Mouse (Mus musculus) midbrain, embryonic 10.5 days (tissue): ENCODE data around the gene Slbp. TPM values are rescaled to one million over a fixed set of nuclear protein-coding genes. Genes with fewer than 3 reads are reported as not detected.

ENCODE experiments used
- DNase-seq: peaks from one replicate; pipeline ENCODE4 v3.0.0-alpha.2; 2017; ENCODE audit warnings: low spot score
- H3K27ac ChIP-seq: fragments of 300-500 bp; sonication (generic); replicated peaks from 2 replicates; pipeline ENCODE4 v1.5.1; 2016; ENCODE audit warnings: mild to moderate bottlenecking
- H3K27me3 ChIP-seq: fragments of 300-500 bp; sonication (generic); 2 replicates; pipeline ENCODE4 v1.6.1; 2016; ENCODE audit warnings: low read depth, mild to moderate bottlenecking; ENCODE audit not compliant: poor library complexity, severe bottlenecking
- H3K36me3 ChIP-seq: fragments of 300-500 bp; sonication (generic); 2 replicates; pipeline ENCODE4 v1.6.1; 2016; ENCODE audit warnings: mild to moderate bottlenecking, moderate library complexity
- H3K4me1 ChIP-seq: fragments of 300-500 bp; sonication (generic); 2 replicates; pipeline ENCODE4 v1.6.1; 2016
- H3K4me3 ChIP-seq: fragments of 300-500 bp; sonication (generic); 2 replicates; pipeline ENCODE4 v1.5.1; 2016; ENCODE audit warnings: mild to moderate bottlenecking, moderate library complexity
- H3K9me3 ChIP-seq: fragments of 300-500 bp; sonication (generic); replicated peaks from 2 replicates; pipeline ENCODE4 v1.6.1; 2016; ENCODE audit warnings: mild to moderate bottlenecking
- WGBS: fragments of 180-500 bp; shearing (Covaris S2); methylation state at CpG from one replicate; pipeline ENCODE4 v1.1.7; 2016; 5-methylcytosine and 5-hydroxymethylcytosine counted together
- polyA plus RNA-seq: library from polyadenylated mRNA; unstranded; fragments of >200 nt; fragmentation: Nextera tagmentation; extraction: Ambion mirVana; gene quantifications from 2 replicates; pipeline ENCODE4 v1.2.1, GENCODE M21; 2016

Slbp gene
- polyA plus RNA-seq, 1 experiment from 2014 or later, result 347 TPM

- DNase-seq, result peak; percentile 69
- Histone ChIP-seq H3K9me3 (no peaks in the 10 kb centered on the region), H3K27me3 (peaks cover 100% of the 10 kb centered on the region), H3K27ac (peak overlapping the region; percentile 88), H3K36me3 (no peaks in the 10 kb centered on the region), H3K4me3 (peak overlapping the region; percentile 42), H3K4me1 (peaks cover 60% of the 10 kb centered on the region)
- WGBS, result 25% methylated on average over 20 of the region's 20 CpGs
These were observed 37.0 kb upstream of the Slbp start for GRCm38 (mm10) chr5:33689221-33689844.

DNA sequence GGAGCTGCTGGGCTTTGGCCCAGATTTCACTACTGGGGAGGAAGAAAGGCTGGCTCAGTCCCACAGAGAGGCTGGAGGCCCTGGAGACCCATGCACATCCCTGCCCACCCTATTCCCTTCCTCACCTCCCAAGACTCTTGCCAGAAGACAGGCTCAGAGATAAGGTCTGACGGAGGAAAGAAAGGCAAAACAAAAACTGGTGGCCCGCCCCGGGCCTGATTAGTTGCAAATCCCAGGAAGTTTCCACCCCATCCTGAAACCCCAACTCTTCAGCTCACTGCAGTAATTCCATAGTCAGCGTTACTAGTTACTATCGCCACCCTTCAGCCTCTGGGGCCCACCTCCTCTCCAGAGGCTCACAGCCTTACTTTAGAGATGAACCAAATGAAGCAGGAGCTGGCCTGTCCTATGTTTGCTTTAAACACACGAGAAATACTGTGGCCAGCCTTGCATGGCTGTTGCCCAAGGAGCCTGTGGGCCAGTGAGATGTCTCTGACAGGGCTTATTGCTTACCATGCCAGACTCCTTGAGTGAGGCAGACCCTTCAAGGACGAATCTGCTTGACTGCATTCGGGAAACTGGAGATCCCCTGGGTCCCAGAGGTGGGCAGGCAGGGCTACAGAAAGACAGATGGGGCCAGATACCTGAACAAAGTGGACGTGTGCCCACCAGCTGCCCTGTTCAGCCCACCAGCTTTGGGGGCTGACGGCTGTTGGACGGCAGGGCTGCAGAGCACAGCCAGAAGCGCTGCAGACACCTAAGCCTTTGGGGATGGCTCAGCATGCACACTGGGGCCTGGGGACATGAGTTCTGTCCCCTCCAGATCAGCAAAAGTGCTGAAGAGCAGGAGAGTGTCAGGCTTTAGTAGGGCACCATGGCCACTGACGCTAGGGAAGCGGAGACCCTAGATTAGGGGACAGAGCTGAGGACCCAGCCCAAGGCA, 36.2 kb upstream of the Slbp start:
- Histone ChIP-seq H3K27me3 (peaks cover 96% of the 10 kb centered on the region), H3K4me3 (peak overlapping the region; percentile 42; the same call in 1 of the 2 replicates), H3K9me3 (no peaks in the 10 kb centered on the region), H3K27ac (peak overlapping the region; percentile 88), H3K36me3 (no peaks in the 10 kb centered on the region), H3K4me1 (peaks cover 60% of the 10 kb centered on the region)
- no peak for DNase-seq
- WGBS, result 57% methylated on average over 14 of the region's 14 CpGs

DNA sequence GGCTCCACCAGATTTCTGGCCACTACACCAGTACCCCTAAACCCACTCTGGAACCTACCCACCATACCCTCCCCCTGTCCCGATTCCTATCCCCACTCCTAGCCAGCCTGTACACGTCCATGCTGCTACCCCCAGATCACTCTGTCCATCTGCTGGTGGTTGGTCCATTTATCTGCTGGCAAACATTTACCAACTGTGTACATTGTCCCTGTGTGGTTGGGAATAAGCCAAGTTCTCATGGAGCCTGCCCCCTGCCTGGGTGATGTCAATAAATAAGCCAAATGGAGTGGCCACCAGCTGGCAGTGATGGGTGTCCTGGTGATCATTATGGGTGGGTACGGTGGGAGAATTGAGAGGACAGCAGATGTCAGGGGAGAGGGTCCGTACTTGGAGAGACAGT, 34.8 kb upstream of the Slbp start:
- Histone ChIP-seq H3K36me3 (no peaks in the 10 kb centered on the region), H3K9me3 (no peaks in the 10 kb centered on the region), H3K27ac (no peak overlapping the region), H3K4me3 (no peak overlapping the region), H3K27me3 (peaks cover 91% of the 10 kb centered on the region), H3K4me1 (peaks cover 47% of the 10 kb centered on the region)
- 91% methylated on average over 4 of the region's 4 CpGs for WGBS
- no peak for DNase-seq

- peaks cover 40% of the 10 kb centered on the region for H3K4me1 ChIP-seq
- H3K27me3 ChIP-seq, result peaks cover 75% of the 10 kb centered on the region
- H3K9me3 ChIP-seq, result no peaks in the 10 kb centered on the region
- no peak for DNase-seq
- 94% methylated on average over 4 of the region's 4 CpGs for WGBS
- no peak overlapping the region for H3K4me3 ChIP-seq
- H3K36me3 ChIP-seq, result no peaks in the 10 kb centered on the region
- H3K27ac ChIP-seq, result no peak overlapping the region
These were observed 32.6 kb upstream of the Slbp start for GRCm38 (mm10) chr5:33684932-33685331.

DNA sequence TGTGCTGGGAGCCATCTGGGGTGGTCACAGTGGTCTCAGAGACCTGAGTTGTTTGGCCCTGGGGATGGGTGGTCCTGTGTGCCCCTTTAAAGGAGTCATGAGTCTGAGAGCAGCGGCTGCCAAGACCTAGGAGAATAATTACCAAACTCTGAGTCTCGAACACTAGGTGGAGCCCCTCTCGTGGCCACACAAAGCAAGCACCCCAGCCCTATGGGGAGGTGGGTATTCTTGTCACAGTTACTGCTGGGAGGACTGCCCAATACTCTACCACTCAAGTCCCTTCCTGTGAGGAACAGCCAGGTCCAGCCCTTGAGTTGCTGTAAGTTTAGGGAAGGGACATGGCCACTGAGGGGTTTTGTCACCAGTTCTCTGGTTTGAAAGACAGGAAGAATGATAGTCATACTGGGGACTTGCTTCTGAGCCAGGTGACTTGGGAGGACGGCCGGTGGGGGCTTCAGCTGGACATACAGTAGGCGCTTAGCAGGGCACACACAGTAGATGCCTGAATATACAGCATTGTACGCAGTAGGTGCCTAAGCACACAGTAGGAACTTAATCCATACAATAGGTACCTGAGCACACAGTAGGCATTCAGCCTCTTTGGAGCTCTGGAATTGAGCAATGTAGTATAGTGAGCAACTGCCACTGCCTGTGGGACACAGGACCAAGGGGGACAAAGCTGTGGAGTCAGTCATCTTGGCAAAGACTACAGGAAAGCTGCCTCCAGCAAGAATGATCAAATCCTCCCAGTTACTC, 31.7 kb upstream of the Slbp start:
- no peaks in the 10 kb centered on the region for H3K9me3 ChIP-seq
- peak; percentile 67 for DNase-seq
- WGBS, result 49% methylated on average over 7 of the region's 7 CpGs
- H3K27me3 ChIP-seq, result peaks cover 67% of the 10 kb centered on the region
- H3K36me3 ChIP-seq, result no peaks in the 10 kb centered on the region
- peaks cover 32% of the 10 kb centered on the region for H3K4me1 ChIP-seq
- H3K27ac ChIP-seq, result peak overlapping the region; percentile 42; the same call in 1 of the 2 replicates
- H3K4me3 ChIP-seq, result no peak overlapping the region

DNA sequence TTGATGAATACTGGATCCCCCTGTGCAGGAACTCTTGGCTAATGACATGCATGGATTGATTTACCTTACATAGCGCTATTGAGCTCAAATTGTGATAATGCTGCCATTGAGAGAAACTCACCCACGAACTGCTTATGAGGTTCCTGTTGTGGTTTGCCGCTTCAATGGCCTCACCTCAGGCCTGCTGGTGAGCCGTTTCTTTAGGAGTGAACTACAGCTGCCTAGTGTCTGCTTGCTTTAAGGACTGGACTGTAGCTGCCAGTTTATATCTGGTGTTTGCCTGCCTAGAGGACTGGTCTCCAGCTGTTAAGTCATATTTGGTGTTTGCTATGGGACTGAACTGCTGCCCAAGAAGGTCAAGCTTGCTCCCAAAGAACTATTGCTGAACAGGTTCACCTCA, 30.6 kb upstream of the Slbp start:
- Histone ChIP-seq H3K27ac (no peak overlapping the region), H3K4me3 (no peak overlapping the region), H3K27me3 (peaks cover 55% of the 10 kb centered on the region), H3K4me1 (peaks cover 20% of the 10 kb centered on the region), H3K36me3 (no peaks in the 10 kb centered on the region), H3K9me3 (no peaks in the 10 kb centered on the region)
- WGBS, result 81% methylated on average over 4 of the region's 4 CpGs
- no peak for DNase-seq

- Histone ChIP-seq H3K4me3 (no peak overlapping the region), H3K4me1 (peaks cover 19% of the 10 kb centered on the region; the same call in 1 of the 2 replicates), H3K27me3 (peaks cover 44% of the 10 kb centered on the region), H3K27ac (0 out of 2 replicates have a peak overlapping the region, but pooled peaks have one; percentile 58), H3K36me3 (no peaks in the 10 kb centered on the region), H3K9me3 (no peaks in the 10 kb centered on the region)
- WGBS, result 78% methylated on average over 15 of the region's 15 CpGs
- DNase-seq, result no peak
These were observed 29.4 kb upstream of the Slbp start for GRCm38 (mm10) chr5:33681611-33682388.

- DNase-seq, result no peak
These were observed 28.7 kb upstream of the Slbp start for GRCm38 (mm10) chr5:33681044-33681443.

DNA sequence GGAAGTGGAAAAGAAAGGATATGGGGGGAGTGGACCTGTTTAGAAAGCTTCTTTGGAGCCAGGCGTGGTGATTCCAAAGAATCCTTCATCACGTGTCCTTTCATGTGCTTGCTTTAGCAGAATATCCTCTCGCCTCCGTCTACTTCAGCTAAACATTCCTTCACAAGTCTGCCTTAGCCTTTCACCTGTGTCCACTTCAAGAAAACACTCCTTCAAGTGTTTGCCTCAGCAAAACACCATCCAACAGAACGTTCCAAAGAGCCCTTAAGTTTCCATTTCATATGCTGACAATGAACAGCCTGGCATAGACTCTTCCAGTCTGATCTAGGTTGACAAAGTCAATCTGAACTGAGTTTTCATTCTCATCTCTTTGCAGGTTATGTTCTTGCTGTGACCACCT, 25.9 kb upstream of the Slbp start:
- Histone ChIP-seq H3K9me3 (no peaks in the 10 kb centered on the region), H3K27ac (no peak overlapping the region), H3K36me3 (peaks cover 12% of the 10 kb centered on the region), H3K4me1 (peaks cover 16% of the 10 kb centered on the region), H3K4me3 (no peak overlapping the region), H3K27me3 (peaks cover 16% of the 10 kb centered on the region; the same call in 1 of the 2 replicates)
- no peak for DNase-seq
- WGBS, result 87% methylated on average over 5 of the region's 5 CpGs

More at GRCm38 (mm10) chr5:33681044-33681443, 28.7 kb upstream of the Slbp start:
- Histone ChIP-seq H3K4me3 (no peak overlapping the region), H3K4me1 (peaks cover 19% of the 10 kb centered on the region; the same call in 1 of the 2 replicates), H3K36me3 (no peaks in the 10 kb centered on the region), H3K27me3 (peaks cover 36% of the 10 kb centered on the region), H3K27ac (peak overlapping the region; percentile 49; the same call in 1 of the 2 replicates), H3K9me3 (no peaks in the 10 kb centered on the region)
- 60% methylated on average over 3 of the region's 3 CpGs for WGBS

DNA sequence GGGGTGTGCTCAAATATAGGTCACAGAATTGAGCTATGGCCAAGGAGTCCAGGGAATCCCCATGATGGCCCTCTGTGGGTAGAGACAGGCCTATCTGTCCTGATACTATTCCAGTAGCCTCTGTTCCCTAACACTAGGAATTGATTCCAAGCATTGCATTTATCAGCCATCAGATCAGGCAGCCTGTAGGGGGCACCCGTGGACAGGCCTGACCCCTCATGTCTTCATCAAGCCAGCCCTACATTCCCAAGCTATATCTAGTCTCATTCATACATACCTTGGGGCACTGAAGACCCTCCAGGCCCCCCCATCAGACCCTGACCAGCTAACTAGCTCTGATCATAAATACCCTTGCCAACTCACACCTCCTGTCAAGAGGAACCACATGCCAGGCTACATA, 23.6 kb upstream of the Slbp start:
- Histone ChIP-seq H3K27ac (no peak overlapping the region), H3K9me3 (no peaks in the 10 kb centered on the region), H3K4me1 (peaks cover 12% of the 10 kb centered on the region), H3K4me3 (no peak overlapping the region), H3K27me3 (no peaks in the 10 kb centered on the region), H3K36me3 (peaks cover 35% of the 10 kb centered on the region)
- peak; percentile 69 for DNase-seq
- 4% methylated on average over 1 of the region's 1 CpGs for WGBS

GRCm38 (mm10) chr5:33674439-33674838, 22.1 kb upstream of the Slbp start:
- no peaks in the 10 kb centered on the region for H3K27me3 ChIP-seq
- H3K9me3 ChIP-seq, result no peaks in the 10 kb centered on the region
- 75% methylated on average over 3 of the region's 3 CpGs for WGBS
- peak overlapping the region; percentile 60; the same call in 1 of the 2 replicates for H3K27ac ChIP-seq
- DNase-seq, result no peak
- no peak overlapping the region for H3K4me3 ChIP-seq
- peaks cover 50% of the 10 kb centered on the region for H3K36me3 ChIP-seq
- H3K4me1 ChIP-seq, result peaks cover 11% of the 10 kb centered on the region

- Histone ChIP-seq H3K9me3 (no peaks in the 10 kb centered on the region), H3K4me1 (peaks cover 11% of the 10 kb centered on the region), H3K36me3 (peaks cover 78% of the 10 kb centered on the region), H3K27me3 (no peaks in the 10 kb centered on the region), H3K4me3 (no peak overlapping the region), H3K27ac (no peak overlapping the region)
- DNase-seq, result no peak
- WGBS, result 86% methylated on average over 5 of the region's 5 CpGs
These were observed 19.3 kb upstream of the Slbp start for GRCm38 (mm10) chr5:33671659-33672058.
